Mouse (Mus musculus) ovary, adult 18-20 months (tissue): ENCODE measurements around the gene Hsf5.

ENCODE experiments used
- DNase-seq: peaks from one replicate; pipeline ENCODE4 v3.0.0; 2022; ENCODE audit warnings: low spot score, mixed read lengths

Gene Hsf5

DNA sequence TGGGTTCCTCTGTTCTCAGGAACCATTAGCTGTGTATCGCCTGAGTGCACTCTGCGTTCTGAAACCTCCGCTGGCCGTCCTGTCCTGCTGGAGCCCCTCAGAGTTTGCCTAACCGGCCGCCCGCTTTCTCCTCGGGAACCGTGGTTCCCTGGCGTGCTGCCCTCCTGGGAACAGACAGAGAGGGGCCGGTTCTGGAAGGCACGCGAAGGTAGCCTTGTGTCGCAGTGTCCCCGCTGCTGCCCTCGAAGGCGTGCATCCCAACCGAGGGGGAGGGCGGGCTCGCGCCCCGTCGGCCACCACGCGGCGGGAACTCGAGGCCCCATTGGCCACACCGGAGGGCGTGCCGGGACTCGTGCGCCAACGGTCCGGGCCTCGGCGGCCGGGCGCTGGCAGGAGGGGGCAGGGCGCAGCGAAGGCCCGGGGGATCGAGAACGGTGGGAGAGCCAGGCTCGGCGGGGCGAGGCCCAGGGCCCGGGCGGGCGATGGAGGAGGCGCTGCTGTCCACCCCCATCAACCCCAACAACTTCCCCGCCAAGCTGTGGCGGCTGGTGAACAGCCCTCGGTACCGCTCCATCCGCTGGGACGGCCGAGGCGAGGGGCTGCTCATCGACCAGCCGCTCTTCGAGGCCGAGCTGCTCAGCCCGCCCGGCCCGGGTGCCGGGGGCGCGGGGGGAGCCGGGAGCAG is at the start of gene Hsf5:
Hsf5 (plus strand) TSS at position 375 of the 685 bp plus-strand sequence.
- no peak for DNase-seq

DNA sequence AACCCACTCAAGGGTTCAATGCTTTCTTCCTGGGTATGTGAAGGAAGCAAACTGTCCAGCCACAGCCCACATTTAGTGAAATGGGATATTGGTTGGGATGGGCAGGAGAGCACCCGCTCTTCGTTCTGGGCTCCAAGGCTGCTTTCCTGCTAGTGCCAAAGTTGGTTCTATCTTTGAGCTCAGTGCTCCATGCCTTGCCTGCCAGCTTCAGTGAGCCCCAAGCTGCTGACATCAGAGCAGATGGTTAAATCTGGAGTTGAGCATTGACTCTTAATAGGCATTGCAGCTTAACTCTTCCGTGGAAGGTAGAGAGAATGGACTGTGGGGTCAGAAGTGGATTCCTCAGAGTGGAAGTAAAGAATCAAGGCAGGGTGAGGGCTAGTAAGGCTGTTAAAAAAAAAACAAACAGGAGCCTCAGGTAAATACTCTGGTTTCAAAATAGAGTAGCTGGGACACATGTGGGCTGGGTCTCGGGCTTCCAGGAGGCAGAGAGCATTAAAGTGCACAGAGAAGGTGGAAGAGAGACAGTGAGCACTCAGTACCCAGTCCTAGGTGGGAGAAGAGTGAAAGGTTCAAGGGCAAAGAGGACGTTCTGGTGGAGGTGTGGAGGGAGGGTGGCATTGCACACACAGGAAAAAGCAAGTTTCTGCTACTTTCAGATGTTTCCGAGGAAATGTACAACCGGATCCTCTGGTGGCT is 48.6 kb upstream of the Hsf5 start, which contains the start of gene Sept4:
Sept4 (plus strand) TSS at position 649 of the 699 bp plus-strand sequence.
- DNase-seq: no peak

DNA sequence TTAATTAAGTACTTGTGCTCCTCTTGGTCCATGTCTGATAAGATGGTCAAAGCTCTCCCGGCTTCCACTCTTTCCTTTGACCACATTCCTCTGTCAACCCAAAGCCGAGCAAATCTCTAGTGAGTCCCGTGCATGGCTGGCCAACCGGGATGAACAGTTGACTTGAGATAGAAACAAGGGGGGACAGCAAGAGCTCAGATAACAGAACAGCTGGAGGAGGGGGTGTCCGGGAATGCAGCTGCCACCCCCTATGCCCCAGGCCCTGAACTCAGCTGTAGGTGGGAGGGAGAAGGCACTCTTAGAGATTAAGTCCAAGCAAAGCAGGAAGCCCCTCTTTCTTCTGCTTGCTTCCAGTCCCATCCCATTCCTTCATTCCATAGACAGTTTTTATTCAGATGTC is 46.2 kb upstream of the Hsf5 start:
- no peak for DNase-seq

DNA sequence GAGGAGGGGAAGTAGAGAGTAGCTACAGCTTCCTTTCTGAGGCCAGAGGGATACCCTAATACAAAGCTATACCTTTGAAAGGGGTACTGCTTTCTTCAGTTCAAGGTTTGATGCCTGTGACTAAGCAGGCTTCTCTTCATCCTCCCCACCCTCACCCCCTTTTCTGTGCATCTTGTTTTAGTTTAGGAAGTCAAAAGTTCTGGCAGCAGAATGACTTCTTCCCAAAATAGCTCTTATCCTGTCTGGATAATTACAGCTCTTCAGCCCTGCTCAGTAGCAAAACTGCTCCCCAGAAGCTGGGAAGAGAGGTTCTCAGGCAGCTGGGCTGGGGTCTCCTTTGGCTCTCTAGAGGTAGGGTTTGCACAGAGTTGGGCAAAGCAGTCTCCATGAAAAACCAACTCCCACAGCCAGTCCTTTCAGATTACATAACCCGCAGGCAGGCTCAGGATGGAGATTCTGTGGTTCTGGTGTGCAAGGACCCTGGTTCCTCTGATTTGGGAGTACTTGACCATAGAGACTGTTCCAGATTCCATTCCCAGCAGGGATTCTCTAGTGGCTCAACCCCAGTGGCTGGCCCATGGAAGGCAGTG is 45.5 kb upstream of the Hsf5 start:
- DNase-seq: no peak

DNA sequence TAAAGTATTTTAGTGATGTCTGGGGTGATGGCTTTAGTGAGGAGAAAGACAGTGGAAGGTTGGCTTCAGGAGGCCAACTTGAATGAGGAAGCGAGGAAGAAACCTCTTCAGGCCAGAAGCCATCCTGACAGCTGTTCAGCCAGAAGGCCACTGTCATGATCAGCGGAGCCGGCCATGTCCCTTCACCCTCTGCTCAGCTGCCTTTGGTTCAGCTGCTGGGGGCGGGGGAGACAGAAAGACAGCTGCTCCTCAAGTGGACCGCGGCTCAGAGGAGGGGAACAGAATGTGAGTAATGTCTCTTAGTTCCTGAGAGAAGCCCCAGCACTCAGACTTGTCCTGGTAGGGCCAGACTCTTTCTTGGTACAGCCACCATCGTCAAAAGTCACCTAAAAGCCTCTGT is 43.2 kb upstream of the Hsf5 start:
- no peak for DNase-seq

DNA sequence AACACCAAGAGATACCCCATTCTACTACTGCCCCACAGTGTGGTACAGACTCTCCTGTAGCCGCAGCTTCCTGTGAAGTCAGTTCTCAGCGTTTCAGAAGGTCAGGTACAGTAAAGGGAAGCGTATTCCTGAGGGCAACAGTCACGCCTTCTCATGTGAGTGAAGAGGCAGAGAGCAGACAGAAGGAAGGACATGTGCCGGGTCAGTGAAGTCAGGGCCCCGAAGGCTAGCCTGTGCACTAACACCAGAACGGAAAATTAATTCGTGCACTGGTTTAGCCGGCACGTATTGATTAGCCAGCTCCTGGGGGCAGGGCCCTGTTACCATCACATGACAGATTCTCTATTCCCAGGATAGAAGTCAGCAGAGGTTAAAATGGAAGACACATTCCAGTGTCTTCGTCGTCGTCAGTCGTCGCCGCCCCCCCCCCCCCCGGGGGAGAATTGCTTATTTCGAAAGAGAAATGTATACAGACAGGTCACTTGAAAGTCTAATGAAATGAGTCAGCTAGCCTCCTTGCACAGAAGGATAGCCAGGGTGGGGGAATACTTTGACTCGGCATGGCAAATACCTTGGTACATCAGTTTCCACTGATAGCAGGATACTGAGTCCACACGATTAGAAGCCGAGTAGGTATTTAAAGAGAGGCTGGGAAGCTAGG is 42.3 kb upstream of the Hsf5 start:
- no peak for DNase-seq

DNA sequence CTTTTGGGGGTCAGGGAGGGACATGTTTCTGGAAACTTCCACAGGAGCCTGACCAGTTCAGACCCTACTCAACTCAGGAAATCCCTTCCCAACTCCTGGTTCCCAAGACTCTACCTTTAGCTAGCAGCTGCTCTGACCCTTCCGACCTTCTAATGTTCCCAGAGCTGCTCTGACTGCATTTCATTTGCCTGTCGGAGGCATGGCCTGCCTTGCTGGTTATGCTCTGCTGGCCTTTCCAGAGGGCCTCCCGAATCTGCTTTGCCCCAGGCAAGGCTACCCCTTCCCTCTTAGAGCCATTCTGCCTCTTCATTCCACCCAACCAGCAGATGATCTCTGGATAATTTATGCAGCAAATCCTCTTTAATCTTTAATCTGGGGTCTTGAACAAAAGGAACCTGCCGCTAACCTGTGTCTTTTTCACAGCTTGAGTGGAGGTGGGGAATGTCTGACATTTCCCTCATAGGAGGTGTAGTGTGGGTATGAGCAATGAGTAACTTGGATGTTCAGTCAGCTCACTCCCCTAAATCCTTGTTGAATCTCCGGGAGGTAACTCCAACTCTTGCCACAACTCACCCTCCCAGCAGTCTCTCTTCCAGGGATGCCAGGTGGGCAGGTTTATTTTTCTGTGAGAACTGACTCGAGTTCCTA is 39.2 kb upstream of the Hsf5 start:
- no peak for DNase-seq

DNA sequence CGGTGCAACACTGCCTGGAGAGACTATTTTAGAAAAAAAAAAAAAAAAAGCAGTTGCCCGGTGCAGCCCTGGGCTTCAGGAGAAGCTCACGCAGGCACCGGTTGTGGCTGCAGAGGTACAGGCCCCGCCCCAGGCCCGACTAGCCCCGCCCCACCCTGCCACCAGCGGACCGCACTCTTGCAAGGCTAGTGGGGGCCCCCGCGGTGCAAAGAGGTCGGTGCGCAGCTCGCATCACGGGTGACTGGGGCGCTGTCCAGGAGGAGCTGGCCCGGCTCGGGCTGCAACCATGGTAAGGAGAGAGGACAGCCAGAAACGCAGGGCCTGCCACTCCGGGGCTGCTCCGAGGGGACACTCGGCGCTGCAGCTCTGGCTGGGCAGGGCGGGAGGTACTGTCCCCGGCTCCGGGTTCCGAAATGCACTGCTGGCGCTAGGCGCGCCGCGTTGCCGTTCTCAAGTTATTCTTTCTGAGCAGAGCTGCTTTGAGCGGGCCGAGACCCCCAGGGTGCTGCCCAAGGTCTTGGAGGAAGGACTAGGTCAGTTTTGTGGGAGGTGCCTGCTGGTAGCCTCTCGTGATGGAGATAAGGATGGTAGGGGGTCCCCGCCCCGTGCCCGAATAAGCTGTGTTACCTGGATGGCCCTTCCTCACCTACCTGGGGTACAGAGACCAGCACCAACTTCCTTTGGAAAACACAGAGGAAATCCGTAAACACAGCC is 38.6 kb upstream of the Hsf5 start:
- peak; percentile 51 for DNase-seq

DNA sequence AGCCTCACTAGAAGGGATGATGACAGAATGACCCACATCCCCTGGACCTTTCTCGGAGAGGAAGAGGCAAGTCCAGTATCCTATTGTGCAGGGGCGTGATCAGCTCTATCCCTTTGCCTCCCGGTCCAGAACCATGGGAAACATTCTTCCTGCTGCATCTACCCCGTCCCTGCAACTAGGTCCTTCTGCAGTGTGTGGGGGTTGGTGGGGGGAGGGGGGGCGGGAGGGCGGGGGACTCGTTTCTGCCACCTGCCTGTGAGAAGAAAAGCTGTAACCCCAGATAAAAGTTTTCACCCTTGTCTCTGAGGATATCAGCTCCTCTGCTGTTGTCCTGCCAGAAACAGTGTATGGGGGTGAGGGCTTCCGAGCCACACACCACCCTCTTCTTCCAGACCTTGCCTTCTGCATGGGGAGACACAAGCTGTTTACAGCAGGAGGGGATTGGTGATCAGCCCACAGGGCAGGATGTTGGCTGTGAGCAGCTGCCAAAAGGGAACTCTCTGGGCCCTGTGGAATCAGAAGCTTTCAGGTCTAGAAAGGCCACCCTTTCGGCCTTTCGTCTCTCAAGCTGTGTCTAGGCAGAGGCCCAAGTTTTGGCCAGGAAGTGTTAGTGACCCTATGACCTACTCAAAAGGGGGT is 37.9 kb upstream of the Hsf5 start:
- no peak for DNase-seq

DNA sequence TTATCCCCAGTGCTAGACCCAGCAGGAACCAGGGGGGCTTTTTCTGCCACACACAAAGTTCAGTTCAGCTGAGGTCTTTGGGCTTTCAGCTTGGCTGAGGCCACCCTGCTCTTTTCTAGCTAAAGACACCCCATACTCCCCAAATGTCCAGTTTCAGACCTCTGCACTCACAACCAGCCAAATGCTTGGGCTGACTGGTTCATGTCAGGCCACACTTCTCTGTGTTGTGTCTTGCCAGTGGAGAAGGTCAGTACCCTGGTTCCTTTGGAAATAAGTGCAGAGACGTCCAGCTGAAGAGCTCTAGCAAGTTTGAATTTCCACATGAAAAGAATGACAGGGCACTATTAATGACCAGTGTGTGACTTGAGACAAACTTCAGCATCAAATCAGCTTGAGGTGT is 37.3 kb upstream of the Hsf5 start:
- no peak for DNase-seq

DNA sequence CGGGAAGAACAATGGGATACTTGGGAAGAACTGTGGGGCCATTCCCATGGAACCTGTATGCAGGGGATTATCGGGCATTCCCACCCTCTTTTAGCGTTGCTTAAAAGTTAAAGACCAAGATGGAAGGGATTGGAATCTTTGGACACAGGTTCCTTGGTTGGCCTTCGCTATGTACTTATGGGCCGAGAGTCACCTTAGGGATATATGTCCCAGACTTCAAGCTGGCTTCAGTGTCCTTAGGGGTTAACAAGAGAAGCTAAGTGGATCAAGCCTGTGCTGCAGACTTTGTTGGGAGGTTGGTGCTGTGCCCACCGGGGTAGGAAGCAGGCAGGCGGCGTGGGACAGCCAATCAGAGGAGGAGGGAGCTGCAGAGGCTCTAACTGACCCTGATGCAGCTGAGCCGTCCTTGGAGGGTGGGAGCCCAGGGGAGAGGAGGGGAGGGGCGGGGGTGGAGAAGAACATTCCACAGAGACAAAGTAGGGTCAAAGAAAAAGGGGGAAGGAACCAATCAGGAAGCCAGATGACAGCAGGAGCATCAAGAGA is 36.4 kb upstream of the Hsf5 start:
- peak; percentile 45 for DNase-seq

DNA sequence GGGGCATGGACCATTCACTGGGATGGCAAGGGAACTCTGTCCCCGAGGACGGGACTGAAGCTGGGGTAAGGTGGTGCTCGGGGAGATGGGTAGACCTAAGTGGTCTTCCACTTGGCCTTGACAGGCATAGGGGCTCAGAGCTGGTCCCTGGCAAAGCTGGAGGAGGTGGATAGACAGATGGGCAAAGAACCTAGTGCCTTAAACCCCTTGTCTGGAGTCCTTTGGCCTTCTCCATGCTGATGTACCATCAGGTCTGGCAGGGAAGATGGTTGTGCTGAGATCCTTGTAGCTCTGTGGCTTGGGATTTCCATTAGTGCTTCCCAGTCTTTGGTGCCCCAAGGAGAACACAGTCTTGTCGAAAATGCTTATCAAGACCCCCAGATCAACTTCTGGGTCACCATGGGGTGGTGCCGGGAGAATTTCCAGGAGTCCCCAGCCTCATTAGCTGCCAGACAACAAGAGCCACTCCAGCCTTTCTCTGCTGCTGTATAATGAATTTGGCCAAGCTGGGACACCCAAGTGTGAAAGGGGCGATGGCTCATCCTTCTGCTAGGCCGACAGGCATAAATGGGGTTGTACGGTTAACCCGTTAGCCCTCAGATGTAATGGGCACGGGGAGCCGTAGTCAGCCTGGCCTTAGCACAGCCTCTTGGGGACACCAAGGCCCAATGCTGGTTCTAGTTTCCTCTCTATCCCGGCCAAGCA is 35.7 kb upstream of the Hsf5 start:
- DNase-seq: no peak

DNA sequence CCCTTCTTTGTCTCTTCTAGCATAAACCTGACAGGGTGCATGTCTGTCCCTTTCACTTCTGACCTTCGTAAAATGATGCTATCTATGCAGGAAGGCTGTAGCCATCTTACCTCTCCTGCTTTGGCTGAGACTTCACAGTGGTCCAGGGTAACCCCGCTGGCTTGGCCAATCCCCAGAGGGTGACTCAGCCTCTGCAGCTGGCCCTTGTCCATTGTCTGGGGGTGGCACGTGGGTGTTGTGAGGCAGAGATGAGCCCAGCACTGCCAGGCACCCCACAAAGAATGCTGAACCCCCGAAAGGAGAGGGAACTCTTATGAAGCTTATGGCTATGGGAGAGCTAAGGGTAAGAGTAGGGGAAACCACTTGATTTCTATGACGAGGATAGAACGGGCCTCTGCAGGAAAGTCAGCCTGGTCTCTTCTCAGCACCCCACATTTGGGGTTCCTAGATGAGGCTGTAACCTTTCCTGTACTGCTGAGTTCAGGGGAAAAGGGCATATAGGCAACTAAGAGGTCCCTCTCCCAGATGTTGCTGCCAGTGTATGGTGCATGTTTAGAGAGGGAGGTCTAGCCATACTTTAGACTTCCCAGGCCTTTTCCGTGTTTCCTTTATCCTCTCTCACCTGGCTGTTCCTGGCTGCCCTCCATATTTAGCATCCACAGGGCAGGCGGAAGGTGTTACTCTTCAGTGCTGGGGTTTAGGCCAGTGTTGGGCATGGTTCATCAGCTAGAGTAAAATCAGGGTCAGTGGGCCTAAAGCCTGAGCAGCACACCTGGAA is 34.8 kb upstream of the Hsf5 start:
- DNase-seq: no peak

DNA sequence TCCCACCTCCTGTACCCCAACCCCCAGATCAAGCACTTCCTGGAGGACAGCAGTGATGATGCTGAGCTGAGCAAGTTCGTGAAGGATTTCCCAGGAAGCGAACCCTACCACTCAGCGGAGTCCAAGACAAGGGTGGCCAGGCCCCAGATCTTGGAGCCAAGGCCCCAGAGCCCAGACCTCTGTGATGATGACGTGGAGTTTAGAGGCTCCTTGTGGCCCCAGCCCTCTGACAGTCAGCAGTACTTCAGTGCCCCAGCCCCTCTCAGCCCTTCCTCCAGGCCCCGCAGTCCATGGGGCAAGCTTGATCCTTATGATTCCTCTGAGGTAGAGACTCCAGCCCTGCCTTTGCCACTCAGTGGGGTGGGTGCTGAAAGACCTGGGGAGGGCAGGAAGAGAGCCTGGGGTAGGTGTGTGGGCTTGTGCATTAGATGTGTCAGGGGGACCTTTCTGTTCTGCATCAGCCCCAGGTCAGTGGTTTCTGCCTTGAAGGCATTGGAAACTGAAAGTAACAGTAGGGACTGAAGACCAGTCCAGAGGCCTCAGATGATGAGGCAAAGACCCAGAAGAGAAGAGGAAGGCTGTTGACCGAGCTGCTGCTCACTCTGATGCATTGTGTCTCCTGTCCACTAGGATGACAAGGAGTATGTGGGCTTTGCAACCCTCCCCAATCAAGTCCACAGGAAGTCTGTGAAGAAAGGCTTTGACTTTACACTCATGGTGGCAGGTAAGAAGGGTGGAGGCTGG is 33.5 kb upstream of the Hsf5 start:
- DNase-seq: no peak

DNA sequence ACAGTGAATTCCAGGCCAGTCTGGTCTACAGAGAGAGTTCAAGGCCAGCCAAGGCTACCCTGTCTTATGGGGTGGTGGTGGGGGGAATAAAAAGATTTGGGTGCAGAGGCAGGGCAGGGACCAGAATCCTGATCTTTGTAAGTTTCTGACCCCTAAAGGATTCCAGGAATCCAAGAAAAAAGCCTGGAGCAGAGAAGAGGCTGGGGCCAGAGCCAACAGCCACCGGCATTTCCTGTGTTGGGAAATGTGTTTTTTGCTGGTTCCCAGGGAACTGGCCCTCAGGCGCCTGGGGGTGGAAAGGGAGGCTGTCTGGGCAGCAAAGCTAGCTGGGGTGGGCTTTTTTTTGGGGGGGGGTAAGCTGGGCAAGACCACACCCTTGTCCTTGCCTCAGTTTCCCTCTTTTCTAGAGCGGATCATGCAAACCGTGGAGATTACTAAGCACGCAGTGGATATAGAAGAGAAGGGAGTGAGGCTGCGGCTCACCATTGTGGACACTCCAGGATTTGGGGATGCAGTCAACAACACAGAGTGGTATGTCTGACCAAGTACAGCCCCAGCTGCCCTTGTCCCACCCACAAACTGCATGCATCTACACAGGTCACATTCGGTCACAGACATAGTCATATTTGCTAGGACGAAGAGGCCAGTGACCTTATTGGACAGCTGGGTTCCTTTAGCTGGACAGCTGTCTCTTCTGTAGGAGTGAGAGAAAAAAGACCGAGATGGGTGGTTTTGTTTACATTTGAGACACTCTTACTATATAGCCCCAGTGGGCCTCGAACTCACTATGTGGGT is 32.1 kb upstream of the Hsf5 start:
- DNase-seq: no peak

DNA sequence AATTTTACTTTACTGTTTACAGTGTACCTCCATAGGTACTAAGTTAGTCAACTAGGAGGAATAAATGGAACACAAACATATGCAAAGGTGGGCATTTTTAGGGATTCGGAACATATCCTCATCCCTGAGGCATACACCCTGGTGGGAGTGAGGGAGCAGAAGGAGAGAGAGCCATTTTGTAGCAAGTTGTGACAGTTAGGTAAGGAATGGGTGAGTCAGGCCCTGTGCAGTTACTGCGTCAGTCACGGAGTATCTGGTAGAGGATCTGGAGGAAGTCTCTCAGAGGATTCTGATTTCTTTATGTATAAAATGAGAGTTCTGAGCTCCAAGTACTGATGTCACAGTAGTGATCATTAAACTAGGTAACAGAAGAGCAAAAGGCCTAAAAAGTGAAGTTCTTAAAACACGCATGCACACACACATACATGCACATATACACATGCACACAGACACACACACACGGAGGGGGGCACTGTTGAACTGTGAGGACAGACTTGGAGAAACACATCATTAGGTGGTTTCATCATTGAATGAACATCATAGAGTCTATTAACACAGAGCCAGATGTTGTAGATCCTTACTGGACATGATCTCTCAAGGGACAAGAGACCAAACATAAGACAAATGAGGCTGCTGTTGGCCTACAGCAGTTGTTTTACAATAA is 29.6 kb upstream of the Hsf5 start:
- DNase-seq: no peak

DNA sequence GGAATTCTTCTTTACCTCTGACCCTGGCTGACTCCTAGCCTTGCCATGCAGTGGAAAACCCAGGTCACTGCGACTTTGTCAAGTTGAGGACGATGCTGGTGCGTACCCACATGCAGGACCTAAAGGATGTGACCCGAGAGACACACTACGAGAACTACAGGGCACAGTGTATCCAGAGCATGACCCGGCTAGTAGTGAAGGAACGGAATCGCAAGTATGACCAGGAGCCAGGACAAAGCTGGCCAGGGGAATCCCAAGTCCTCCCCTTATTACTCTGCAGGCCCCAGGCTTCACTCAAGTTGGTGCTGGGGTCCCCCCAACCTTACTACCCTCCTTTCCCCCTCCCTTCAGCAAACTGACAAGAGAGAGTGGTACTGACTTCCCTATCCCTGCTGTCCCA is 27.4 kb upstream of the Hsf5 start:
- no peak for DNase-seq
